Mouse (Mus musculus): ENCODE results near the gene Myrip.

GRCm38 (mm10) chr9:120396579-120397185 is 95.4 kb downstream of the Myrip start:
- TF ChIP-seq CTCF (IDR thresholded peaks at IDR 0.05; ENCODE audit: low read depth, low read length) (no peak), GATA1 (IDR thresholded peaks at IDR 0.05; ENCODE audit: borderline replicate concordance, low read length) (no peak), POLR2AphosphoS5 (IDR thresholded peaks at IDR 0.05; ENCODE audit: insufficient replicate concordance, low read depth, low read length) (no peak), GATA2 (IDR thresholded peaks at IDR 0.05; ENCODE audit: borderline replicate concordance, low read depth, low read length) (no peak), TAL1 (conservative IDR thresholded peaks at IDR 0.05; ENCODE audit: low read depth, low read length) (no peak)
